Mouse (Mus musculus): ENCODE measurements around the gene Chd6.

Chd6 gene

DNA sequence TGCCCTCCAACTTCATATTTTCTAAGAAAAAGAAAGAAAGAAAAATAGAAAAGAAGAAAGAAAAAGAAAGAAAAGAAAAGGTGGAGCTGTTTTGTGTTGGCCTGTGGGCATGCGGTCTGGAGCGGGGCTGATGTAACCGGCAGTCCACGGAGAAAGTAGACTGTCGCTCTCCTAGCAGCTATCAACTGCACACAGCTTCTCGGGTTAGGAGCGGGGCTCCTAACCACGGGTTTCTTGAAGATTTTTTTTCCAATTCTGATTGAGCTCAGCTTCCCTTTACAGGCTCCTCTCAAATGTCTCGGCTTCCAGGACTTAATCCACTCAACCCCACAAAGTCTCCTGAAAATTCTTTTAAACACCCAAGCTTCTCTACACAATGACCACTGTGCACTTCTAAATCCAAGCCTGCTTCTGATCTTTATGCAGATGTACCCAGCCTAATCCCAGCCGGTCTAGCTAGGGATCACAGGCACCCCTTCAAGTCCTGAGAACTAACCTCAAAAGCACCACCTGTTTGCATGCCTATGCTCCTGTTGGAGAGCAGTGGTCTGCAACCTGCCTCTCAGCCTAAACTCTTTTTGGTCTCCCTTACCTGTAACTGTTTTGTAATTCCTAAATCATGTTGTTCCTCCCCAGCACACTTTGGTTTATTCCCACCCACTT lies 42.6 kb downstream of the Chd6 start:
- no peak for DNase-seq (ENCODE audit: low spot score)

DNA sequence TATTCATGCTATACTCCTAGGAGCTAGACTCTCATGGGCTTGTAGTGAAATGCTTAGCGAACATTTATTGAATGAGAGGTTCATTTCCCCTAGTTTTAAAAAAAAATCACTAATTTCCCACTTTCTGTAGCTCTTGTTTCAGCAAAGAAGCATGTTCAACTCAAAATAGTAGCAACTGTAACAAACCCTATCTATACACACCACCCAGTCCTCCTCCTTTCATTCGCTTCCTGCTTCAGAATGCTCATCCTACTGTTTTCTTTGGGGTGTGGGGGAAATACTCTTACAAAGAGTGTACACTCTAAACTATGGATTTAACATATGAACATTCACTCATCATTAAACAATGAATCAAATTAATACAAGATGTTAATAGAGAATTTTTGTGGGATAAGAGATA lies 43.3 kb downstream of the Chd6 start:
- no peak for DNase-seq (ENCODE audit: low spot score)

DNA sequence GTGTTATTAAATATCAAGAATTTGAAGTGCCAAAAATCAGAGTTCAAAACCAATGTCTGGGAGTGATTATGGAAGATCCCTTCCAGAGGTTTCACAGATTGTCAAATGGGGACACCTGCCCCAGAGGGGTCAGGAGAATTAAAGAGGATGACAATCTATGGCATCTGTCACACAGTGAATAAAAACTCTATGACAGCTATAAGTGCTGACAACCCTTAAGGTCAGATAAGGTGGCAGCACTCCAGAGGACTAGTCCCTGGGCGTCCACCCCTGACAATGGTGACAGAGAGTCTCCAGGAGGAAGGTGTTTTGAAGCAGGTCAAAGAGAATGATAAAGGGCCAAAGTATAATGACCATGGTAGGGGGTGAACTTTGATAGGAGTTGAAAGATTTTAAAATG lies 44.0 kb downstream of the Chd6 start:
- no peak for DNase-seq (ENCODE audit: low spot score)

DNA sequence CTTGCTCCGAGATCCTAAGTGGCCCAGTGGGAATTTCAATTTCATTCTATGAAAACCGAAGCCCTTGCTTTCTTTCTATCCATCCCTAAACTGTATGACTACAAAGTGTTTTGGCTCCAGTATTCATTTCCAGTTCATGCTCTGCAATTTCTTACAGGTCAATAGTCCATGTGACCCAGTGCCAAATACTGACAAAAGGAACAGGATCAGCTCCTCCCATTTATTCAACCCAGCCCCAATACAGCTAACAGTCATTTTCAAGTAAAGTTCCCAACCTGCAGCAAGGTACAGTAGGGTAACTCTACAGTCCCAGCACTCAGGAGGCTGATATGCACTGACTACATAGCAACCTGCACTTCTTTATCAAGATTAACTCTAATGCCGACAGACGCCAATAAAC lies 50.0 kb downstream of the Chd6 start:
- no peak for DNase-seq (ENCODE audit: low spot score)

DNA sequence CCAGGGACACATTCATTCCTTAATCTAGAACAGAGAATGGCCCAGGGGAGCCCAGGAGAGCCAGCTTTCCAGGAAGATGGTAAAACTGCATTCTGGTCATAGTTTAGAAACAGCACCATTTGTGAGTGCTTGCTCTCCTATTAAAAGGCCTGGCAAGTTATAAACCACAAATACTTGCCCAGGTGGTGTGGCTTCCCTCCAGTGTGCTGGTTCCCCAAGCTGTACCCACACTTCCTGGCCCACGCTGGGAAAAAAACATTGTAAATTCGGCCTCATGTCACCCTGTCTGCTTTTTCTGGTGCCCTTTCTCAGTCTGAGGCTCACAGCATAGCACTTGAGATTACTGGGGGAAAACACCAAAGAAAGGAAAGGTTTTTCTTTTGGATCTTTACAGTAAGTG lies 55.1 kb downstream of the Chd6 start:
- DNase-seq (ENCODE audit: low spot score), result no peak

DNA sequence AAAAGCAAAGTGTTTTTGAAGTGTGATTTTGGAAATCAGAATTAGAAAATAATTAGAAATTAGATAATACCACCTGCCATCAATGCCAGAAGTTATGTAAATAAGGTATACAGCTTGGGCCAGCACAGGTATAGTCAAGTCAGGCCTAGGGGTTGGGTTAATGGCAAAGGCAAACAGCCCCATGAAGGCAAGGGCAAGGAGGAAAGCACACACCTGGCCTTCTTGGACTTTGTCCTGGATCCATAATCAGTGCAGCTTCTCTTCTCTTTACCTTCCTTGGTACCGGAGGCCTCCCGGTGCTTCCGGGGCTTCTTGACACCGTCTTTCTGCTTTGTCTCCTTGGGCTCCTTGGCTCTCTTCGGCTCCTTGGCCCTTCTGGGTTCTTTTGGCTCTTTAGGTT lies 56.7 kb downstream of the Chd6 start:
- DNase-seq (ENCODE audit: low spot score), result no peak

DNA sequence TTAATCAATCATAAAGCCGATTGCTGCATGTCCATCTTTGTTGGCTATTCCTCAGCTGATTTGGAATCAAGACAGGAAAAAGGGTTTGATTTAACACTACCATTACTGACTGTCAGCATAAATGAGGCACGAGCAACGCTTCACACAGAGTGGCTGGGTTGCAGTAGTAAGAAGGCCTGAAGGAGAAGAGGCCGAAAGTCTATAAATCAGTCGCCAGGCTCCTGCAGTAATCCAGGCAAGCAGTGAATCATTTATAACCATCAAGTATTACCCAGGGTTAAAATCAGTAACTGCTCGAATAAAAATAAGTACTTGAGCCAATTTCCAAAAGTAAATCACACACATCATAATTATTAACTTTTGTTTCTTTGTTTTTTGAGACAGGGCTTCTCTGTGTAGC lies 59.4 kb downstream of the Chd6 start:
- no peak for DNase-seq (ENCODE audit: low spot score)

DNA sequence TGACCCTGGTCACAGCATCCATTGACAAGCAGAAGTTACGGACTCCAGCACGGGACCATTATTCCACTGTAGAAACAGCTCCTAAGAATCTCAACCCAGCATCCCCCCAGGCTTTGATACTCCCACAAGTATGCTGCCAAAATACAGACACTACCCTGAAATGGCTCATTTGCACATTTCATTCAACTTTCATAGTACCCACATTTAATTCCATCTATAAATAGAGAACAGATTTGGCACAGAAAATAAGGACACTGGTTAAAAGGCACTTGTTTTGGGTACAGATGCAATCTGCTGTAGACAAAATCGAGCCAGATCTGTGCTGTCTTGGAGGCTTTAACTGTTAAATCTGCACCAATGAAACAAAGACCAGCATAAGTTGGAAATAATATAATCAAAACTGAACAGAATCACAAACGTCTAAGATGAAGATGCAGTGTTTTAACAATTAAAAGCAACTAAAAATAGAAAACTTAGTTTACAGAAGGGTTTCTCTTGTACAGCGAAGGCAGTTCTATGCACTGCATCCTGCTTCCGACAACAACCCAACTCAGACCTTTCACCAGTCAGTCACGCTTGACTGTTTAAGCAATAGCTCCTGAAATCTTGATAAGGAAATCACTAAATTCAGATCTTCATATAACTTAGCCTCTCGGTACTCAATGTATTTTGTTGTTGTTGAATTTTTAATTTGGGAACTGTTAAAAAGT lies 64.2 kb downstream of the Chd6 start:
- DNase-seq (ENCODE audit: low spot score), result no peak

DNA sequence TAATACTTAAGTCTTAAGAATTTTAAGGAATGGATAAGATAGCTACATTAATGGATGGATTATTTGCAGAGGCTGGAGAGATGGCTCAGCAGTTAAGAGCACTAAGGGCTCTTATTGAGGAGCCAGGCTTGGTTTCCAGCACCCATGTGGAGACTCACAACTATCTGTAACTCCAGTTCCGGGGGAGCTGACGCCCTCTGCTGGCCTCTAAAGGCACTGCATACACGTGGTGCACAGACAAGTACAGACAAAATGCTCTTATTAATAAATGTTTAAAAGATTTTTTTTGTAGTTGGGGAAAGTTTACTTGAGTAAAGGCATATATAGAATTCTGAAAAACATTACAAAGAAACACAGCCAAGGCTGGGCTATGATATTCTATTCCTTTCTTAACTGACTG lies 66.0 kb downstream of the Chd6 start:
- no peak for DNase-seq (ENCODE audit: low spot score)

DNA sequence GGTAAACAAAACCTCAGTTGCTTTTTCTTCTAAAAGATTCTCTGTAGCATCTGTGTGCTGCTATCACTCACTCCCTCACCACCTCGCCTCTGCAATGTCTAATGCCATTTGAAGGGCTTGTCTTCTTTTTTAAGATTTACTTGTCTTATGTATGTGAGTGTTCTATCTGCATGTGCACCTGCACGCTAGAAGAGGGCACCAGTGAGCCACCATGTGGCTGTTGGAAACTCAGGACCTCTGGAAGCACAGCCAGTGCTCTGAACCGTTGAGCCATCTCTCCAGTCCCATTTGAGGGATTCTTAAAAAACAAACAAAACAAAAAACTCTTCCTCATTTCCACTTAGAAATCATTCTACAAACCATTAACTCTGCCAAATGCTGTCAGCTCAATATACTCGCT lies 68.1 kb downstream of the Chd6 start:
- no peak for DNase-seq (ENCODE audit: low spot score)

DNA sequence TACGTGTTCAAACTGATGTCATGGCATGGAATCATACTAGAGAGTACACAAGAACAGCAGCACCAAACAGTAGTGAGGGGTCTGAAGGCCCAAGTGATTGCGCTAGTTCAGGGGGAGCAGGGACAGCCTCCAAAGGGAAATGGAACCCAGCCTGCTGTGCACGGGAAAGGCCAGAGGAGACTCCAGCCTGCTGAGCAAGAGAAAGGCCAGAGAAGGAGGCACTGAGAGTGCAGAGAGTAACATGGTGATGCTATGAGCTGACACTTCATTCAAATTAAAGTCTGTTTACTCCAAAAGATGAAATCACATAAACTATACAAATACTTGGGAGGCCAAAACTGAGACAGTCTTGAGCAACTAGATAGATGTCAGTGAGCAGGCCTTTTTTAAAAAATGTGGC lies 71.1 kb downstream of the Chd6 start:
- no peak for DNase-seq (ENCODE audit: low spot score)

DNA sequence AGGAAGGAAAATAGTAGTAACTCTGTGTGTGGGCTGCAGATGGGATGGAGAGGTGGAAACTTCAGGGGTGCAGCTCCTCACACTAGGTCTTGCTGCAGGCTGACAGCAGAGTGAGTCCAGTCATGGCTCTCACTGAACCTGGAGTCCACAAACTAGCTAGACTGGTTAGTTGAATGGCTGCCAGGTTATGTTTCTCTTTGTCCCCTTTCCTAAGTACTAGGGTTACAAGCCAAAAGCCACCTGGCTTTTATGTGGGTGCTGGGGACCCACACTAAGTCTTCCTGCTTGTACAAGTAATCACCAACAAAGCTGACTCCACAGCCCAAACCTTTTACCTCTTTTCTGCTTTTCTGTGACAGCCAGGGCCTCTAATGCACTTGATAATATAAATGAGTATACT lies 75.7 kb downstream of the Chd6 start:
- no peak for DNase-seq (ENCODE audit: low spot score)

DNA sequence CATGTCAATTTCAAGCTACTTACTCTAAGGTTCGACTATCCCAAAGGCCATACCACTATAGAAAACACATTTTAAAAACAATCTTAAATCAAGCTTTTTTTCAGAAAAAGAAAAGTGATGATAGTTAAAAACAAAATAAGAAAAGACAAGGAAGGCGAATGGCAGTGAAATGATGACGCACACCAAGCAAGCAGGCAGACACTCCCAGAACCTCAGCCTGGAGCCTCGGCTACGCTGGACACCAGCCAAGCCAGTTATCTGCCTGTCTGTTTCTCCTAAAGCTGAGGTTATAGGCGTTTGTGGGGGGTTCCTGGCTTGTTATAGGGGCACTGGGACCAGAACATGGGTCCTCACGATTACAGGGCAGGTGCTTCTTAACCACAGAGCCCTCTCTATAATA lies 76.5 kb downstream of the Chd6 start:
- DNase-seq (ENCODE audit: low spot score), result no peak

DNA sequence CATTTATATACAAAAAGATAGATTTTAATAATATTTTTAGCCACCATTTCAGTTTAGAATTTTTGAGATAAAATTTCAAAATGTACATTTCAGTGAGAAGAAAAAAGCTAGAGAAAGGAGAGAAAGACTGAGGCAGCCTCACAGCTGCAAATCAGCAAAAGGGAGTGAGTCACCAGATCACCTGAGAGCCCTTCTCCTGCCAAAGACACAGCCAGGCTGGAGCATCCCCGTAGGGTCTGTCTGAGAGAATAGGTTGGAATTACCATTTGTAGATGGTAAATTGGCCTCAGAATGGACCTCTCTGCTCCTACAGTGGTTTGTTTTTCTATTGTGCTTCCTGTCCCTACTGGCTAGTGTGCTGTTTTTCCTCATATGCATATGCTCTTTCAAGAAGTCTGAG lies 84.3 kb downstream of the Chd6 start:
- no peak for DNase-seq (ENCODE audit: low spot score)

DNA sequence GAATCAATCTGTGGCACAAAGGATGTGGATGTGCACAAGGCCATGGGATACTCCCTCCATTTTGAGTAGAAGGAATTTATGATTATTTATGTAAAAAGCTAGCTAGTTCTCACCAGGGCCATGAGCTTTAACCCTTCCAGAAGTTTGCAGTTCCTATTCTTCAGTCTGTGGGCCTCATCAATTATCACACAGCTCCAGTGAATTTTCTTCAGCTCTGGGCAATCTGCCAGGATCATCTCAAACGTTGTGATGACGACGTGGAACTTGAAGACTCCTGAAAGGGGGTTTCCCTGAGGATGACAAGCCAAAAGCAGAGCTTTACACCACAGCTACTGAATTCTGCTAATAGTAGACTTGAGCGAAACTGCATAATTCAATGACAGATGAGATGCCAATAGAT lies 91.0 kb downstream of the Chd6 start:
- no peak for DNase-seq (ENCODE audit: low spot score)

DNA sequence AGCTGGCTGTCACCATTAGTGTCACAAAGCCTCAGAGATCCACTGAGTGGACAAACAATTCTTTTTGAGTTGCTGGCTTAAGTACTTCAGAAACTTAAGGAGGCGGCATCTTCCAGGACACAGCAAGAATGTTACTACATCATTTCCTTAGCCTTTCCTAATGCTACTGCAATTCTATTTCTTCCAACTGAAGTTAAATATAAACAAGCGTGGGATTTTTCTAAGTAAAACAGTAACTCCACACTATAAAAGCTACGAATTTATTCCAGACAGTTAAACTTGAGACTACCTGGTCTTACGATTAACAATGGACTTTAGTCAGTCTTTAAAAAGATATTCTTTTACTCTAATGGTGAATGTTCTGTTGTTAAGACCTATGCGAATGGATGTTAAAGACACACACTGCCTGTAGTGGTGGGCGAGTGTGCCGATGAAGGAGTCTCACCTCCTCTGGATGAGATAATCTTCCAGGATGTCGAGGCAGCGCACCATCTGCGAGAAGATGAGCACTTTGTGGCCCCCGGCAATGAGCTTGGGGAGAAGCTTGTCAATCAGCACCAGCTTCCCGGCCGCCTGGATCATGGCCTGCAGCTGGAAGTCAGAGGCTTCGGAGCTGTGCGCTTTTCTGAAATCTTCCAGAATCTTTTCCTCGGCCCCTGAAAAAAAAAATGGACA lies 96.2 kb downstream of the Chd6 start:
- no peak for DNase-seq (ENCODE audit: low spot score)

DNA sequence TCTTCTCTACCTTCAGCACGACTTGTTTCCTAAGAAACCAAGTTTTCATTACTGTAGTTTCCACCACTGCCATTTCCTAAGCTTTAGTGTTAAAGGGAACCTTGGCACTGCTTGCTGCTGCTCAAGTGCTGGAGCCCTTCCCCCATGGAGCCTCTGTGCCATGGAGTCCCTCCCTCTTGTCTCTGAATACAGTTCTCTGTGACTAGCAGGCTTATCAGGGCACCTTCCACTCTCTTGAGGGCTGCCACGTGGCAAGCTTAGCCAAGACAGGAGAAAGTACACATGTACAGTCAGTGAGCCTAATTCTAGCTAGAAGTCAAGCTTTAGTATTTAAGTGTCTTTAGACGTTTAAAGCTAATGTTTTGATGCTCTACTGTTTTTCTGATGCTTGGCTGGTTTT lies 104.5 kb downstream of the Chd6 start:
- no peak for DNase-seq (ENCODE audit: low spot score)

DNA sequence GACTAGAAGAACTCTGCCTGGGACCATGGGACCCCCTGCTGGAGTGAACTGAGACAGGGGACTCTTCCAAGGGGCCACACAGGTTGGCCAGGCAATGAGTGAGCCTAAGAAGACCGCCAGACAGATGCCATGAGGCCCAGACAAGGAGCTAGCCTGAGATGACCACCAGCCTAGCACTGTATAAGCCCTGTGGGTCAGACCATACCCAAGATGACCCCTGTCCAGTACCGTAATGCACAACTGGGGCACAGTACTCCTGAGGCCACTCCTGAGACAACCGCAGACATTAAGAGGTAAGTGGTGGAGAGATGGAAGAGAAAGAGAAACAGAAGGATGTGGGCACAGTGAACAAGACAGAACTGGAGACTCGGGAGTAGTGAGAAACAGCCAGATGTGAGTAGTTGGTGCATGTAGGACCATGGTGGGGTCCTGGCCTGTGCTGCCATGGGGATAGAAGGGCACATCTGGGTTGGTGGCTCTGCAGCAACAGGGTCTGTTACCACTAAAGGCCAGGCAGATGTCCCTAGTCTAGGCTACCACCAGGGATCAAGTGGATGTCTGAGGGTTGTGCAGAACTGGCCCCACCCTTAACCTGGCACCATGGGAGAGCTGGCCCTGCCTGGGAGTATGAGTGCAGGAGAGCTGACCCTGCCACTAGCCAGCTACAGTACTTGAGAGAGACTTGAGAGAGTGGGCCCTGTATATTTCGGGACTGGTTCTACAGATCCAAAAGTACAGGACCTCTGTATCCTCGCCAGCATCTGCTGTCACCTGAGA lies 111.7 kb downstream of the Chd6 start:
- DNase-seq (ENCODE audit: low spot score), result no peak

DNA sequence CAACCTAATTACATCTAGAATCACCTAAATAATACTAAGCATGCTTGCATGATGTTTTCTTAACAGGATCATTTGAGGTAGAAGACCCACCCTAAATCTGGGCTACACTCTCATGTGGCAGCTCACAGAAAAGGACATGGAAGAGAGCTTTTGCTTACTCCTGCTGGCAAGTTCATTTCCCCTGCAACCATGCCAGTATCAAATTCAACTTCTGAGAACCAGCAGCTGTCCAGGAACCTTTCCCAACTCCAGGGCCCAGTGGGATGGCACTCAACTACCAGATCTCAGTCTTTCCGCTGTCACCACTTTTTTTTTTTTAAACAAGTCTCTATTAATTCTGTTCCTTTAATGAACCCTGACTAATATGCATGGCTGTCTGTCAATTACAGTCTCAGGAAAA lies 114.7 kb downstream of the Chd6 start:
- no peak for DNase-seq (ENCODE audit: low spot score)

DNA sequence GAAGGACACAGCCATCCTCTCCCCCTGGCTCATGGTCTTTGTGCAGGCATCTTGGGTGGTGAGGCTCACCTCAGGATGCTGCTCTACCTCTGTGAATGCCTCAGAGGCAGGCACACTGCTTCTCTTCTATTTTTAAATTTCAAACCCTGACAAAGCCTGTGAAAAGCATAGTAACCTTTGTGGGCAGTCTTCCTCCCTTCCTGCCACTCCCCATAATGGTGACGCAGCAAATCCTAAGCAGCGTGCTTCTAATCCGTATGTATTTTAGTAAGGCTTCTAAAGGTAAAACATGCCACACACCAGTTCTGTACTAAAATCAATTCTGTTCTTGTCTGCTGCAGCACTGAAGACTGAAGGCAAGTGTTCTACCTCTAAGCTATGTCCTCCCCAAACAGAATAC lies 116.4 kb downstream of the Chd6 start:
- DNase-seq (ENCODE audit: low spot score), result no peak

DNA sequence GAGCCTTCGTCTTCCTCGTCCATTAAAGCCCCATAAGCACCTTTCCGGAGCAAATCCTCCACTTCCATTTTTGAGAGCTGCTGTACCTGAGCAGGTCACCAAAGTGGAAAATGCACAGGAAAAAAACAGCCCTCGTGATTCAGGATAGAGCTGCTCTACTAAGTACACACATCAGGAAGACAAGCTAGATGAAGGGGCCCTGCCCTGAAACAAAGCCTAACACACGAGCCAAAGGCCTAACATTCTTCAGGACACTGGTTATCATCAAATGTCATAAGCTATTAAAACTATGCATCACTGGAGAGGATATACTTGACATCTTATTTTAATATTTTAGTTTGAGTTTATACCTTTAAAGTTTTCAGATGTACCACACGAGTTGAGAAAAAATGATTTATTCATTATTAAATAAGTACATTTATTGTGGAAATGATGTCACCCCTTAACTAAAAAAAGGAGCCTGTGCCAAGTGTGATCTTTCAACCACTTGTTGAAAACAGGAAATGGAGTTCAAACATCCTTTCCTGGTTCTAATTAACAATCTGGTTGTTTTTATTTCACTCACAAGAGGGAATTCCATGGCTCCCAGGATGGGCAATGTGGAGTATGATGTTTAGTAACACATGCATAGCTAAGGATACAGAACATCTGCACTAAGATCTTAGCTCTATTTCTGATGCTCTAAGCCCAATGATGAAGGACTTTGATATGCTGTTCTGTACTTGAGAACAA lies 118.4 kb downstream of the Chd6 start:
- DNase-seq (ENCODE audit: low spot score), result no peak

DNA sequence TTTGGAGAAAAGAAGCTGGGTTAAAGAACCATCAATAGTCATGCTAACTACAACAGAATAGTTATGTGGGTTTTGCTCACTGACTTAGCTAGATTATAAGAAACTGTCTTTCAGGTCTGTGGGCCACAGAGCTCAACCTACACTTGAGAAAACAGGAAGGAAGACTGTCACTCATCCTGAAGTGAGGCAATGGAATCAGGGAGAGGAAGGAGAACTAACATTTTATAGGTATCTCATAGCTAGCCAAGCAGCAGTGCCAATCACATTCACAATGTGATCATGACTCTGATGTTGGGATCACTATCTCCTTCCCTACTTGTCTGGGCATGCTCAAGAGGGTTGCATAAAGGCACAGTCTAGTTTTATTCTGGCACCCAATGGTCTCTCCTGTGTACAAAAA lies 121.4 kb downstream of the Chd6 start:
- no peak for DNase-seq (ENCODE audit: low spot score)

Data from urinary bladder, postnatal 10 days (tissue).